Mouse (Mus musculus) left cerebral cortex, adult 9 months (tissue): ENCODE data around the gene Ftsj3.
"Not testable (repeated sequence)": the region's sequence is repeated elsewhere in the genome, so short reads cannot be mapped to it uniquely, and the experiment has no call there.

Source experiments
- DNase-seq, 2 experiments: peaks; one replicate each; pipeline ENCODE4 v3.0.0; 2022; ENCODE audit warnings: low spot score in 2 of 2

Gene Ftsj3

GRCm38 (mm10) chr11:106268326-106269059 is 12.6 kb upstream of the Ftsj3 start:
- no peak for DNase-seq

- DNase-seq = no peak
These were observed 12.0 kb upstream of the Ftsj3 start for GRCm38 (mm10) chr11:106267871-106268270.

GRCm38 (mm10) chr11:106267311-106267852 is 11.5 kb upstream of the Ftsj3 start:
- no peak for DNase-seq

GRCm38 (mm10) chr11:106266431-106266830 is 10.6 kb upstream of the Ftsj3 start:
- no peak for DNase-seq

- no peak for DNase-seq
These were observed 9.7 kb upstream of the Ftsj3 start for GRCm38 (mm10) chr11:106265570-106265969.

- DNase-seq = no peak
These were observed 9.1 kb upstream of the Ftsj3 start for GRCm38 (mm10) chr11:106264988-106265387.

GRCm38 (mm10) chr11:106263963-106264362 is 8.1 kb upstream of the Ftsj3 start:
- DNase-seq = no peak

GRCm38 (mm10) chr11:106260826-106261450 is 5.1 kb upstream of the Ftsj3 start:
- no peak for DNase-seq

- no peak for DNase-seq
These were observed 896 bp upstream of the Ftsj3 start for GRCm38 (mm10) chr11:106256775-106257174.

- DNase-seq = no peak
These were observed 705 bp downstream of the Ftsj3 start for GRCm38 (mm10) chr11:106255174-106255573.

- no peak for DNase-seq
These were observed 1.1 kb downstream of the Ftsj3 start for GRCm38 (mm10) chr11:106254767-106255166.

GRCm38 (mm10) chr11:106249326-106249725 is 6.6 kb downstream of the Ftsj3 start:
- no peak for DNase-seq

GRCm38 (mm10) chr11:106246834-106247233 is 9.0 kb downstream of the Ftsj3 start:
- DNase-seq = no peak

GRCm38 (mm10) chr11:106233978-106234377 is 21.9 kb downstream of the Ftsj3 start:
- not testable (repeated sequence) for DNase-seq

GRCm38 (mm10) chr11:106220603-106221002 is 35.3 kb downstream of the Ftsj3 start:
- DNase-seq = no peak

GRCm38 (mm10) chr11:106216730-106217490 is 39.0 kb downstream of the Ftsj3 start, which contains the start of gene Ddx42:
Ddx42 (plus strand) TSS chr11:106216926.
- peak; percentile 87 to 90 for DNase-seq

GRCm38 (mm10) chr11:106215927-106216729 is 39.8 kb downstream of the Ftsj3 start, which contains the start of gene Ccdc47:
Ccdc47 (minus strand) TSS chr11:106216344.
- peak; percentile 97 to 98 for DNase-seq

- no peak for DNase-seq
These were observed 40.4 kb downstream of the Ftsj3 start for GRCm38 (mm10) chr11:106215450-106215859.

- DNase-seq = no peak
These were observed 41.0 kb downstream of the Ftsj3 start for GRCm38 (mm10) chr11:106214856-106215255.

GRCm38 (mm10) chr11:106212771-106213170 is 43.1 kb downstream of the Ftsj3 start:
- DNase-seq = no peak

- DNase-seq = no peak
These were observed 53.8 kb downstream of the Ftsj3 start, which contains the start of gene Strada for GRCm38 (mm10) chr11:106202123-106202465. Strada (minus strand) TSS chr11:106202168.
